Mouse (Mus musculus) thymus, adult 2 months (tissue): ENCODE measurements around the gene Afg3l1. TPM values are rescaled to one million over a fixed set of nuclear protein-coding genes. Genes with fewer than 3 reads are reported as not detected.
"Not testable (repeated sequence)": the region's sequence is repeated elsewhere in the genome, so short reads cannot be mapped to it uniquely, and the experiment has no call there.

Experiments used
- DNase-seq: peaks from one replicate; pipeline ENCODE4 v3.0.0; 2021
- H3K27ac ChIP-seq: fragments of 200-500 bp; 2 replicates; pipeline ENCODE4 v1.5.1; 2012; ENCODE audit warnings: low read length, control low read depth; ENCODE audit not compliant: control insufficient read depth, insufficient read depth
- H3K27me3 ChIP-seq: fragments of 200-500 bp; 2 replicates; pipeline ENCODE4 v1.6.1; 2012; ENCODE audit warnings: mild to moderate bottlenecking, low read length, moderate library complexity, mixed read lengths; ENCODE audit not compliant: control insufficient read depth, insufficient read depth
- H3K36me3 ChIP-seq: fragments of 200-500 bp; 2 replicates; pipeline ENCODE4 v1.6.1; 2012; ENCODE audit warnings: mild to moderate bottlenecking, low read length, moderate library complexity; ENCODE audit not compliant: control insufficient read depth, insufficient read depth
- H3K4me1 ChIP-seq: fragments of 200-500 bp; replicated peaks from 2 replicates; pipeline ENCODE4 v1.6.1; 2012; ENCODE audit warnings: low read length; ENCODE audit not compliant: control insufficient read depth, insufficient read depth
- H3K4me3 ChIP-seq: fragments of 200-500 bp; 2 replicates; pipeline ENCODE4 v1.5.1; 2012; ENCODE audit warnings: mild to moderate bottlenecking, low read length, control low read depth, moderate library complexity; ENCODE audit not compliant: control insufficient read depth, insufficient read depth
- CTCF ChIP-seq: fragments of 200-500 bp; IDR thresholded peaks from 2 replicates; pipeline ENCODE4 v1.5.1; 2012; ENCODE audit warnings: mild to moderate bottlenecking, control low read depth, low read length, moderate library complexity, borderline replicate concordance; ENCODE audit not compliant: control insufficient read depth, poor library complexity, insufficient read depth; ENCODE audit errors: extremely low read depth
- POLR2A ChIP-seq: fragments of 200-500 bp; IDR thresholded peaks from 2 replicates; pipeline ENCODE4 v1.6.1; 2012; ENCODE audit warnings: mild to moderate bottlenecking, low read length, control low read depth, moderate library complexity; ENCODE audit not compliant: control insufficient read depth, poor library complexity, insufficient read depth; ENCODE audit errors: extremely low read depth
- WGBS: fragments of 180-500 bp; shearing (Covaris S2); methylation state at CpG from one replicate; pipeline ENCODE4 v1.1.7; 2018; 5-methylcytosine and 5-hydroxymethylcytosine counted together
- polyA plus RNA-seq: library from polyadenylated mRNA; depleted of rRNA; stranded (reverse); fragments of >200 nt; gene quantifications from 2 replicates; pipeline ENCODE4 v1.2.3, GENCODE M21; 2012; rRNA removed

Gene Afg3l1
- polyA plus RNA-seq, 1 experiment = 29.9 TPM

DNA sequence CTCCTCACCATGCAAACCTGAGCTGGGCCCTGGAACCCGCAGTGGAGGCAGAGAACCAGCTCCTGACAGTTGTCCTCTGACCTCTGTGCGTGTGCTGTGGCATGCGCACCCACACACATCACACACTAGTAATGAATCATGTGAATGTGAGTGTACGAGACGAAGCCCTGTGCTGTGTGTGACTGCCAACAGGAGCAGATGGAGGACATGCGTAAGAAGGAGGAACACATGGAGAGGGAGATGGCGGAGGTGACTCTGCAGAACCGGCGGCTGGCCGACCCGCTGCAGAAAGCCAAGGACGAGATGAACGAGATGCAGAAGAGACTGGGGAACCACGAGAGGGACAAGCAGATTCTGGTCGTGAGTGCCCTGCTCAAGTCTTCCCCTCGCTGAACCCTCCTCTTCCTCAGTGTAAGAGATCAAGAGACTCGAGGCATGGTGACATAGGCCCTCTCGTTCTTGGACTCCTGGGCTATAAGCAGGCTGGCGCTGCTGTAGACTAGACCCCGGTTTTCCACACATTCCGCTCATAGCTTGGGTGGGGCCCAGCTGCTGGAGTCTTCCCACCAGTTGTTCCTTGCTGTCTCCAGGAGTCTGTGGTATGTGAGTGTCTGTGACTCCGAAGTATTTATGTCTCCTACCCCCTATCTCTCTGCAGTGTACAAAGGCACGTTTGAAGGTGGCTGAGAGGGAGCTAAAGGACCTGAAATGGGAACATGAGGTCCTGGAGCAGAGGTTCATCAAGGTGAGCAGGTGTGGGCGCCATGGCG, 50.2 kb downstream of the Afg3l1 start:
- 96% methylated on average over 25 of the region's 25 CpGs for WGBS
- Histone ChIP-seq H3K27ac (no peak overlapping the region), H3K4me3 (no peak overlapping the region), H3K27me3 (no peaks in the 10 kb centered on the region), H3K36me3 (peaks cover 14% of the 10 kb centered on the region), H3K4me1 (no peaks in the 10 kb centered on the region)
- DNase-seq = no peak
- TF ChIP-seq POLR2A (no peak), CTCF (no peak)

DNA sequence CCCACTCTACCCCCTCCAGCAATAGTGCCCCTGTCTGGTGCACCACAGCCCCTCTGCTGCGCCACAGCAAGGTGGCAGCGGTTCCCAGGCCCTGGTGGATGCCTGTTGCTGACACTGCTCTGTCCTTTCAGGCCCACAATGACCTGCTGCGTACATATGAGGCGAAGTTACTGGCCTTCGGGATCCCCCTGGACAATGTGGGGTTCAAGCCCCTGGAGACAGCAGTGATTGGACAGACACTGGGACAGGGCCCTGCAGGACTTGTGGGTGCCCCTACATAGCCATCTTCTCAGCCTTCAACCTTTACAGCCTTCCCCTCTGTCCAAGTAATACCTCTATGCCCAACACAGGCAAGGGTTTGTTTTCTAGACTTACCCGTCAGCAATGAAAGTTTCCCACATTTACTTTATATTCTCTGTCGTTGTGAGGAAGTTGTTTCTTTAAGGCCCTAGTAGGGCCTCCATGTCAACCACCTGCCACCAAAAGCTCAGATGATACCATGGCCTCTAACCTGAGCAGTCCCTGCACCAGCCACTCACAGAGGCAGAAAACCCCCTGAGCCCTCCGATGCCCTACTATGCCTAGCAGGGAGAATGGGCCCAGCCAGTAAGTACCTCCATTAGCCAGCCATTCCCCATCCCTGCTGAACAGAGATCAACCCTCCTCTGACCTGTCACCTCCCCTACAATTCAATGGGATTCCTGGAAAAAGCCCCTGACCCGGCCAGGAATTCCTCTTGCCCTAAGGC, 58.7 kb downstream of the Afg3l1 start:
- WGBS = 94% methylated on average over 9 of the region's 9 CpGs
- no peaks in the 10 kb centered on the region for H3K36me3 ChIP-seq
- no peak overlapping the region for H3K27ac ChIP-seq
- DNase-seq = no peak
- no peak overlapping the region for H3K4me3 ChIP-seq
- no peaks in the 10 kb centered on the region for H3K4me1 ChIP-seq
- TF ChIP-seq CTCF = no peak
- no peak for TF ChIP-seq POLR2A
- H3K27me3 ChIP-seq = no peaks in the 10 kb centered on the region

- 88% methylated on average over 10 of the region's 10 CpGs for WGBS
- H3K36me3 ChIP-seq = no peaks in the 10 kb centered on the region
- H3K27me3 ChIP-seq = no peaks in the 10 kb centered on the region
- DNase-seq = no peak
- no peaks in the 10 kb centered on the region for H3K4me1 ChIP-seq
- H3K27ac ChIP-seq = no peak overlapping the region
- no peak overlapping the region for H3K4me3 ChIP-seq
- TF ChIP-seq CTCF = no peak
- TF ChIP-seq POLR2A = no peak
Observed at GRCm38 (mm10) chr8:123536990-123537380, 59.3 kb downstream of the Afg3l1 start.

- not testable (repeated sequence) for H3K4me3 ChIP-seq, H3K27me3 ChIP-seq, H3K36me3 ChIP-seq, H3K4me1 ChIP-seq, H3K27ac ChIP-seq
- 86% methylated on average over 7 of the region's 14 CpGs for WGBS
- peak; percentile 35 for DNase-seq
Observed at GRCm38 (mm10) chr8:123537641-123538040, 59.9 kb downstream of the Afg3l1 start.

Other genes with a start within 250 kb of the Afg3l1 start
- 27.6 and 34.0 TPM in 2 replicates for gene Spata2l, start 241.7 kb upstream of the Afg3l1 start, polyA plus RNA-seq
- gene Zfp276, start 223.7 kb upstream of the Afg3l1 start, polyA plus RNA-seq = 75.5 and 82.4 TPM in 2 replicates
- 151 and 152 TPM in 2 replicates for gene Vps9d1, start 223.6 kb upstream of the Afg3l1 start, polyA plus RNA-seq
- 84.5 and 97.2 TPM in 2 replicates for gene Fanca, start 159.3 kb upstream of the Afg3l1 start, polyA plus RNA-seq
- gene Spire2, start 145.2 kb upstream of the Afg3l1 start, polyA plus RNA-seq = 2.1 and 2.5 TPM in 2 replicates
- 256 and 261 TPM in 2 replicates for gene Tcf25, start 104.2 kb upstream of the Afg3l1 start, polyA plus RNA-seq
- 0.34 and 0.46 TPM in 2 replicates for gene Mc1r, start 70.8 kb upstream of the Afg3l1 start, polyA plus RNA-seq
- gene Tubb3, start 66.5 kb upstream of the Afg3l1 start, polyA plus RNA-seq = 19.4 and 31.5 TPM in 2 replicates
- gene Def8, start 54.4 kb upstream of the Afg3l1 start, polyA plus RNA-seq = 31.1 and 32.6 TPM in 2 replicates
- gene Dbndd1, start 37.6 kb downstream of the Afg3l1 start, polyA plus RNA-seq = 1.3 and 2.1 TPM in 2 replicates
- 9.7 and 9.9 TPM in 2 replicates for gene Gas8, start 40.9 kb downstream of the Afg3l1 start, polyA plus RNA-seq
- 3.1 and 3.5 TPM in 2 replicates for gene Rhou, start 176.0 kb downstream of the Afg3l1 start, polyA plus RNA-seq